Mouse (Mus musculus): ENCODE data around the gene Rcn3. TPM values are rescaled to one million over a fixed set of nuclear protein-coding genes. Genes with fewer than 3 reads are reported as not detected.

Rcn3 gene
- polyA plus RNA-seq, 1 experiment from 2014 or later, result 135 TPM

- under 1% methylated on average over 33 of the region's 33 CpGs for WGBS
- Histone ChIP-seq H3K27ac (peak overlapping the region; percentile 99), H3K4me3 (peak overlapping the region; percentile 95), H3K36me3 (peaks cover 23% of the 10 kb centered on the region), H3K4me1 (replicated peaks) (peaks cover 55% of the 10 kb centered on the region), H3K27me3 (ENCODE audit: insufficient read depth, poor library complexity, severe bottlenecking) (no peaks in the 10 kb centered on the region), H3K9me3 (no peaks in the 10 kb centered on the region)
- DNase-seq (ENCODE audit: low spot score), result peak; percentile 96
These were observed 38.0 kb downstream of the Rcn3 start for GRCm38 (mm10) chr7:45053931-45054510.

- peak overlapping the region; percentile 95 for H3K4me3 ChIP-seq
- under 1% methylated on average over 56 of the region's 59 CpGs for WGBS
- peaks cover 50% of the 10 kb centered on the region for H3K4me1 ChIP-seq (replicated peaks)
- peaks cover 30% of the 10 kb centered on the region for H3K36me3 ChIP-seq
- H3K27me3 ChIP-seq (ENCODE audit: insufficient read depth, poor library complexity, severe bottlenecking), result no peaks in the 10 kb centered on the region
- H3K9me3 ChIP-seq, result no peaks in the 10 kb centered on the region
- DNase-seq (ENCODE audit: low spot score), result peak; percentile 86
- H3K27ac ChIP-seq, result peak overlapping the region; percentile 99
These were observed 38.7 kb downstream of the Rcn3 start for GRCm38 (mm10) chr7:45053117-45053930.

- Histone ChIP-seq H3K27ac (peak within 1 kb of the TSS; percentile 99), H3K36me3 (peaks cover 35% of the 10 kb centered on the region), H3K4me3 (peak within 1 kb of the TSS; percentile 95), H3K27me3 (ENCODE audit: insufficient read depth, poor library complexity, severe bottlenecking) (no peaks in the 10 kb centered on the region), H3K4me1 (replicated peaks) (peaks cover 50% of the 10 kb centered on the region), H3K9me3 (no peaks in the 10 kb centered on the region)
- under 1% methylated on average over 18 of the region's 18 CpGs for WGBS
- no peak for DNase-seq (ENCODE audit: low spot score)
These were observed 39.2 kb downstream of the Rcn3 start, which contains the start of gene Prr12 for GRCm38 (mm10) chr7:45052862-45053116. Gene Prr12, minus strand, starts transcription at chr7:45052881.

- peaks cover 40% of the 10 kb centered on the region for H3K36me3 ChIP-seq
- WGBS, result under 1% methylated on average over 38 of the region's 38 CpGs
- DNase-seq (ENCODE audit: low spot score), result no peak
- H3K4me1 ChIP-seq (replicated peaks), result peaks cover 50% of the 10 kb centered on the region
- H3K4me3 ChIP-seq, result peak overlapping the region; percentile 95
- H3K27me3 ChIP-seq (ENCODE audit: insufficient read depth, poor library complexity, severe bottlenecking), result no peaks in the 10 kb centered on the region
- H3K9me3 ChIP-seq, result no peaks in the 10 kb centered on the region
- peak overlapping the region; percentile 99 for H3K27ac ChIP-seq
These were observed 39.7 kb downstream of the Rcn3 start for GRCm38 (mm10) chr7:45052181-45052861.

GRCm38 (mm10) chr7:45051601-45051974 is 40.4 kb downstream of the Rcn3 start:
- peaks cover 51% of the 10 kb centered on the region for H3K4me1 ChIP-seq (replicated peaks)
- no peaks in the 10 kb centered on the region for H3K9me3 ChIP-seq
- no peak for DNase-seq (ENCODE audit: low spot score)
- 4% methylated on average over 13 of the region's 13 CpGs for WGBS
- H3K27ac ChIP-seq, result peak overlapping the region; percentile 99
- peaks cover 47% of the 10 kb centered on the region for H3K36me3 ChIP-seq
- no peaks in the 10 kb centered on the region for H3K27me3 ChIP-seq (ENCODE audit: insufficient read depth, poor library complexity, severe bottlenecking)
- peak overlapping the region; percentile 95 for H3K4me3 ChIP-seq

- peak; percentile 89 for DNase-seq (ENCODE audit: low spot score)
- 2% methylated on average over 16 of the region's 16 CpGs for WGBS
- peaks cover 50% of the 10 kb centered on the region for H3K4me1 ChIP-seq (replicated peaks)
- H3K36me3 ChIP-seq, result peaks cover 52% of the 10 kb centered on the region
- peak overlapping the region; percentile 95 for H3K4me3 ChIP-seq
- peak overlapping the region; percentile 99 for H3K27ac ChIP-seq
- H3K9me3 ChIP-seq, result no peaks in the 10 kb centered on the region
- H3K27me3 ChIP-seq (ENCODE audit: insufficient read depth, poor library complexity, severe bottlenecking), result no peaks in the 10 kb centered on the region
These were observed 40.9 kb downstream of the Rcn3 start for GRCm38 (mm10) chr7:45050945-45051600.

- Histone ChIP-seq H3K27me3 (ENCODE audit: insufficient read depth, poor library complexity, severe bottlenecking) (no peaks in the 10 kb centered on the region), H3K9me3 (no peaks in the 10 kb centered on the region), H3K4me3 (peak overlapping the region; percentile 95; the same call in 1 of the 2 replicates), H3K4me1 (replicated peaks) (peaks cover 43% of the 10 kb centered on the region), H3K27ac (0 out of 2 replicates have a peak overlapping the region, but pooled peaks have one; percentile 40), H3K36me3 (peaks cover 72% of the 10 kb centered on the region)
- 92% methylated on average over 23 of the region's 23 CpGs for WGBS
- DNase-seq (ENCODE audit: low spot score), result no peak
These were observed 42.9 kb downstream of the Rcn3 start for GRCm38 (mm10) chr7:45048923-45049657.

- H3K4me1 ChIP-seq (replicated peaks), result peaks cover 36% of the 10 kb centered on the region
- no peak overlapping the region for H3K27ac ChIP-seq
- no peaks in the 10 kb centered on the region for H3K9me3 ChIP-seq
- H3K4me3 ChIP-seq, result no peak overlapping the region
- peaks cover 80% of the 10 kb centered on the region for H3K36me3 ChIP-seq
- WGBS, result 95% methylated on average over 38 of the region's 38 CpGs
- DNase-seq (ENCODE audit: low spot score), result no peak
- H3K27me3 ChIP-seq (ENCODE audit: insufficient read depth, poor library complexity, severe bottlenecking), result no peaks in the 10 kb centered on the region
These were observed 43.8 kb downstream of the Rcn3 start for GRCm38 (mm10) chr7:45048001-45048890.

- peaks cover 88% of the 10 kb centered on the region for H3K36me3 ChIP-seq
- 96% methylated on average over 14 of the region's 14 CpGs for WGBS
- no peak overlapping the region for H3K27ac ChIP-seq
- H3K4me3 ChIP-seq, result no peak overlapping the region
- H3K9me3 ChIP-seq, result no peaks in the 10 kb centered on the region
- no peaks in the 10 kb centered on the region for H3K27me3 ChIP-seq (ENCODE audit: insufficient read depth, poor library complexity, severe bottlenecking)
- H3K4me1 ChIP-seq (replicated peaks), result peaks cover 36% of the 10 kb centered on the region
- no peak for DNase-seq (ENCODE audit: low spot score)
These were observed 44.5 kb downstream of the Rcn3 start for GRCm38 (mm10) chr7:45047491-45047890.

- Histone ChIP-seq H3K9me3 (no peaks in the 10 kb centered on the region), H3K36me3 (peaks cover 94% of the 10 kb centered on the region), H3K4me1 (replicated peaks) (peaks cover 32% of the 10 kb centered on the region), H3K27me3 (ENCODE audit: insufficient read depth, poor library complexity, severe bottlenecking) (no peaks in the 10 kb centered on the region), H3K4me3 (0 out of 2 replicates have a peak overlapping the region, but pooled peaks have one; percentile 9), H3K27ac (no peak overlapping the region)
- WGBS, result 96% methylated on average over 26 of the region's 26 CpGs
- DNase-seq (ENCODE audit: low spot score), result no peak
These were observed 45.1 kb downstream of the Rcn3 start for GRCm38 (mm10) chr7:45046853-45047350.

- Histone ChIP-seq H3K9me3 (no peaks in the 10 kb centered on the region), H3K27ac (peak overlapping the region; percentile 53; the same call in 1 of the 2 replicates), H3K36me3 (peaks cover 100% of the 10 kb centered on the region), H3K4me1 (replicated peaks) (peaks cover 21% of the 10 kb centered on the region), H3K4me3 (no peak overlapping the region), H3K27me3 (ENCODE audit: insufficient read depth, poor library complexity, severe bottlenecking) (no peaks in the 10 kb centered on the region)
- no peak for DNase-seq (ENCODE audit: low spot score)
- 94% methylated on average over 22 of the region's 22 CpGs for WGBS
These were observed 46.3 kb downstream of the Rcn3 start for GRCm38 (mm10) chr7:45045741-45046140.

Measured in hindbrain, embryonic 10.5 days (tissue).